Mouse (Mus musculus): ENCODE measurements around the gene Sdhc. TPM values are rescaled to one million over a fixed set of nuclear protein-coding genes. Genes with fewer than 3 reads are reported as not detected.
A peak's percentile ranks its signal among the peaks of the same experiment; 100 is the strongest.

Gene Sdhc
- total and polyA plus RNA-seq, 2 experiments = 194 to 375 TPM

DNA sequence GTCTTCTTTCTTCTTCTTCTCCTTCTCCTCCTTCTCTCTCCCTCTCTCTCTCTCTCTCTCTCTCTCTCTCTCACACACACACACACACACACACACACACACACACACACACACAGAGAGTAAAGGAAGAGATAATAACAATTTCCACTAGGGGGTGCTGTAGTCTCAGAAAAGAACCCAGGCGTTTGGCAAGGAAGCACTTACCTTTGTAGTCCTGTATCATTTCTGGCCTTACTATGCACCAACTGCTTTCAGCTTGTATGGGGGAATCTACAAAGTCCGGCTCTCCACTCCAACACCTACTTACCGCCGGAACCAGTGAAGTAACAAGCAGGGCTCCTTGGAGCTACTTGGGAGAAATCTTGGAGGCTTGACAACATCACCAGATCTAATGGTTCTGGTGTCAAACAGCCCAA, 32.1 kb downstream of the Sdhc start:
- Histone ChIP-seq H3K4me3 (ENCODE audit: insufficient read depth, low read depth, low read length) (no peak overlapping the region), H3K79me2 (ENCODE audit: control insufficient read depth, insufficient read depth, low read length) (no peaks in the 10 kb centered on the region), H3K4me1 (ENCODE audit: control insufficient read depth, insufficient read depth, low read length) (peaks cover 5% of the 10 kb centered on the region; the same call in 1 of the 2 replicates), H3K27me3 (ENCODE audit: control insufficient read depth, insufficient read depth, low read length) (no peaks in the 10 kb centered on the region), H3K36me3 (ENCODE audit: control insufficient read depth, insufficient read depth, low read length) (no peaks in the 10 kb centered on the region), H3K9ac (ENCODE audit: low read depth, low read length) (no peak overlapping the region), H3K27ac (replicated peaks; ENCODE audit: insufficient read depth, low read depth, low read length) (no peak overlapping the region)
- TF ChIP-seq POLR2A (IDR thresholded peaks at IDR 0.05; ENCODE audit: extremely low read depth, insufficient read depth, low read length) (no peak), CTCF (IDR thresholded peaks at IDR 0.05; ENCODE audit: low read depth, low read length) (peak; percentile 22; the same call in 1 of the 2 replicates)
- 7% methylated on average over 4 of the region's 4 CpGs for WGBS
- DNase-seq (ENCODE audit: extremely low read depth, low read depth, low spot score) = peak; percentile 81

DNA sequence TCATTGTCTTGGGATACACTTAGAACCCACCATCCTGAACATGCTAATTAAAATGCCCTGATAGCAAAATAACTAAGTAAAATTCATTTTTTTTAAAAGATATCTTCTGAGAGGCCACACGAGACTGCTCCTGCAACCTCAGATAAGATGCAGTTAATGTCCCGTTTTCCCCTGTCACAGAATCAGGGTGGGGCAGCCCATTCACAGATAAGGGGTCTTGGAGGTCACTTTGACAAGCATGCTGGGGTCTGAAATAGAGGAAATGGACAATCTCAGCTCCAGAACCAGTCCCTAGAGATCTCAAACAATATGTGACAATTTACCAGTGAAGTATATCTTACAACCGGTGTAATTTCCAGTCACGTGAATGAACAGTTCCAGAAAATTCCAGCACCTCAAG, 34.1 kb downstream of the Sdhc start:
- H3K4me1 ChIP-seq (ENCODE audit: control insufficient read depth, insufficient read depth, low read length) = peaks cover 8% of the 10 kb centered on the region
- H3K36me3 ChIP-seq (ENCODE audit: control insufficient read depth, insufficient read depth, low read length) = no peaks in the 10 kb centered on the region
- no peak for DNase-seq (ENCODE audit: extremely low read depth, low read depth, low spot score)
- no peak overlapping the region for H3K9ac ChIP-seq (ENCODE audit: low read depth, low read length)
- no peak overlapping the region for H3K27ac ChIP-seq (replicated peaks; ENCODE audit: insufficient read depth, low read depth, low read length)
- 74% methylated on average over 4 of the region's 4 CpGs for WGBS
- H3K4me3 ChIP-seq (ENCODE audit: insufficient read depth, low read depth, low read length) = no peak overlapping the region
- no peak for TF ChIP-seq POLR2A (IDR thresholded peaks at IDR 0.05; ENCODE audit: extremely low read depth, insufficient read depth, low read length)
- no peak for TF ChIP-seq CTCF (IDR thresholded peaks at IDR 0.05; ENCODE audit: low read depth, low read length)
- no peaks in the 10 kb centered on the region for H3K79me2 ChIP-seq (ENCODE audit: control insufficient read depth, insufficient read depth, low read length)
- H3K27me3 ChIP-seq (ENCODE audit: control insufficient read depth, insufficient read depth, low read length) = no peaks in the 10 kb centered on the region

DNA sequence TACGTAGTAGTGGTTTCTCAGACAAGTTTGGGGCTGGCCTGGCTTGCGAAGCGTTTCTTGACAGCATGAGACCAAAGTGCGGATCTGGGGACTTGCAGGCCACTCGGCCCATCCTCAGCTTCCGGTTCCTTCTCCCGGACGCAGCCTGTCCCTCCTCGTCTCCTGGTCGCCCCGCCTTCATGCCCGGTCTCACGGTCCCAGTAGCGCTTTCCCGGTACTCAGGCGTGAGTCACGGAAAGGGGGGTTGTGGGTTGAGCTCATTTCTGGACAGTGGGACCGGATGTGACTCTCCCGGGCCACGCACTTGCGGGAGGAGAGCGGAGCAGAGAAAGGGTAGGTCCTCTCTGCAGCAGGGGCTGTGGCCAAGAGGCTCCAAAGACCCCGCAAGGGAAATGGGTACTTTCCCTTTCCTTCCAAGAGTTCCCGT, 36.5 kb downstream of the Sdhc start, which contains the start of gene Cfap126:
Cfap126 (plus strand) TSS at position 46 of the 427 bp plus-strand sequence.
- TF ChIP-seq POLR2A (IDR thresholded peaks at IDR 0.05; ENCODE audit: extremely low read depth, insufficient read depth, low read length) (peak; percentile 64; the same call in 1 of the 2 replicates), CTCF (IDR thresholded peaks at IDR 0.05; ENCODE audit: low read depth, low read length) (no peak)
- 4% methylated on average over 24 of the region's 24 CpGs for WGBS
- peak; percentile 89 for DNase-seq (ENCODE audit: extremely low read depth, low read depth, low spot score)
- peak within 1 kb of the TSS; percentile 68 for H3K4me3 ChIP-seq (ENCODE audit: insufficient read depth, low read depth, low read length)
- peak within 1 kb of the TSS; percentile 76 for H3K9ac ChIP-seq (ENCODE audit: low read depth, low read length)
- H3K27me3 ChIP-seq (ENCODE audit: control insufficient read depth, insufficient read depth, low read length) = no peaks in the 10 kb centered on the region
- no peaks in the 10 kb centered on the region for H3K79me2 ChIP-seq (ENCODE audit: control insufficient read depth, insufficient read depth, low read length)
- H3K27ac ChIP-seq (replicated peaks; ENCODE audit: insufficient read depth, low read depth, low read length) = peak within 1 kb of the TSS; percentile 78
- H3K36me3 ChIP-seq (ENCODE audit: control insufficient read depth, insufficient read depth, low read length) = no peaks in the 10 kb centered on the region
- peaks cover 11% of the 10 kb centered on the region for H3K4me1 ChIP-seq (ENCODE audit: control insufficient read depth, insufficient read depth, low read length)

DNA sequence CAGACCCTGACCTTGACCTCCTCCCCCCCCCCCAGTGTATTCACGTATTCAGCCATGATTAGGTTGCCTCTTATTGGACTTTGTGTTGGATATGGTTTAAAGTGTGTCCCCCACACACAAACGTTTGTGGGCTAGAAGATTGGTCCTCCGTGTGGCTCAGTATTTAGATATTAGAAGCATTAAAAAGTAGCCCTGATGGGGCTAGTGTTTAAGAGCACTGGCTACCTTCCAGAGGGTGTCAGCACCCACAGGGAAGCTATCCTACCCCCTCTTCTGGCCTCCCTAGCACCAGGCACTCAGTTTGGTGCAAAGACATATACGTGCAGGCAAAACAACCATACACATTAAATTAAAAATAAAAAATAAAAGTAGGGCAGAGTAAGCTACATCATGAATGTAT, 37.4 kb downstream of the Sdhc start:
- Histone ChIP-seq H3K9ac (ENCODE audit: low read depth, low read length) (no peak overlapping the region), H3K36me3 (ENCODE audit: control insufficient read depth, insufficient read depth, low read length) (no peaks in the 10 kb centered on the region), H3K4me3 (ENCODE audit: insufficient read depth, low read depth, low read length) (no peak overlapping the region), H3K4me1 (ENCODE audit: control insufficient read depth, insufficient read depth, low read length) (peaks cover 11% of the 10 kb centered on the region), H3K27ac (replicated peaks; ENCODE audit: insufficient read depth, low read depth, low read length) (0 out of 2 replicates have a peak overlapping the region, but pooled peaks have one; percentile 78), H3K27me3 (ENCODE audit: control insufficient read depth, insufficient read depth, low read length) (no peaks in the 10 kb centered on the region), H3K79me2 (ENCODE audit: control insufficient read depth, insufficient read depth, low read length) (no peaks in the 10 kb centered on the region)
- no peak for DNase-seq (ENCODE audit: extremely low read depth, low read depth, low spot score)
- TF ChIP-seq CTCF (IDR thresholded peaks at IDR 0.05; ENCODE audit: low read depth, low read length) (no peak), POLR2A (IDR thresholded peaks at IDR 0.05; ENCODE audit: extremely low read depth, insufficient read depth, low read length) (no peak)
- 68% methylated on average over 4 of the region's 4 CpGs for WGBS

DNA sequence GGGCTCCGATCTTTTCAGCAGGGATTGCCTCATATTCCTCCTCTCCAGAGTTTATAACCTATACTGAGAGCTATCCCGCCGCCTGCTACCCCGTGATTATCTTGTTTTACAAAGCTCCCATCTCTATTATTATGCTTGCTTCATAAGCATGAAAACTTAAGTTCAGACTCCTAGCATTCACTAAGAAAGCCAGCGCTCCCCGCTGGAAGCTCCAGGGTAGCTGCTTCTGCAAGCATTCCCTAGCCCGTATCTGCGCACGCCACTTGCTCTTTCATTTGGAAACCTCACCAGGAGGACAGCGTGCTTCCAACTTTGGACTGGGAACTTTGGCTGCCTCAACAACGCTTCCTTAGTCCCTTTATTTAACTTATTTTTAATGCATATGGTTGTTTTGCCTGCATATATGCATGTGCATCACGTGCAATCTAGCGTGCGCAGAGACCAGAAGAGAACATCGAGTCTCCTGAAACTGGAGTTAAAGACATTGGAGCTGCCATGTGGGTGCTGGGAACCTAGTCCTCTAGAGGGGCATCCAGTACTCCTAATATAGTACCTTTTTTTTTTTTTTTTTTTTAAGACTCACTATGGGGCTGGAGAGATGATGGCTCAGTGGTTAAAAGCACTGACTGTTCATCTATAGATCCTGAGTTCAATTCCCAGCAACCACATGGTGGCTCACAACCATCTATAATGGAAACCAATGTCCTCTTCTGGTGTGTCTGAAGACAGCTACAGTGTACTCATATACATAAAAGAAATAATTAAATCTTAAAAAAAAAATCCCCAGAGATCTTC, 38.4 kb downstream of the Sdhc start:
- peak overlapping the region; percentile 63 for H3K27ac ChIP-seq (replicated peaks; ENCODE audit: insufficient read depth, low read depth, low read length)
- H3K4me3 ChIP-seq (ENCODE audit: insufficient read depth, low read depth, low read length) = peak overlapping the region; percentile 50
- peaks cover 11% of the 10 kb centered on the region for H3K4me1 ChIP-seq (ENCODE audit: control insufficient read depth, insufficient read depth, low read length)
- no peak for TF ChIP-seq POLR2A (IDR thresholded peaks at IDR 0.05; ENCODE audit: extremely low read depth, insufficient read depth, low read length)
- no peak for TF ChIP-seq CTCF (IDR thresholded peaks at IDR 0.05; ENCODE audit: low read depth, low read length)
- peak; percentile 70 for DNase-seq (ENCODE audit: extremely low read depth, low read depth, low spot score)
- H3K27me3 ChIP-seq (ENCODE audit: control insufficient read depth, insufficient read depth, low read length) = no peaks in the 10 kb centered on the region
- 7% methylated on average over 15 of the region's 15 CpGs for WGBS
- no peaks in the 10 kb centered on the region for H3K36me3 ChIP-seq (ENCODE audit: control insufficient read depth, insufficient read depth, low read length)
- H3K79me2 ChIP-seq (ENCODE audit: control insufficient read depth, insufficient read depth, low read length) = no peaks in the 10 kb centered on the region
- H3K9ac ChIP-seq (ENCODE audit: low read depth, low read length) = peak overlapping the region; percentile 63
